ENCODE assay signal across 8 mouse cellular contexts in genomic region chr7:60243746-60244145, GRCm38 (mm10).
DNase-seq lines count a peak whose midpoint lies in the region; ATAC-seq and TF ChIP-seq lines count a peak whose summit lies in the region.
"Not testable (repeated sequence)": the region's sequence is repeated elsewhere in the genome, so short reads cannot be mapped to it uniquely, and the experiment has no call there.

No protein-coding gene starts in this region.

- not testable (repeated sequence) for H3K27ac ChIP-seq in forebrain, embryonic 14.5 days (ENCODE audit: low read depth, low read length); liver, adult 2 months (replicated peaks; ENCODE audit: insufficient read depth, low read depth, low read length); stomach, embryonic 16.5 days (ENCODE audit: low read length)
- peak overlapping the region; percentile 74 for H3K27ac ChIP-seq in midbrain, embryonic 15.5 days

- not testable (repeated sequence) for H3K4me1 ChIP-seq in forebrain, embryonic 14.5 days (ENCODE audit: control insufficient read depth, insufficient read depth, low read length); liver, adult 2 months (ENCODE audit: control insufficient read depth, insufficient read depth, low read length); midbrain, embryonic 15.5 days; stomach, embryonic 16.5 days (ENCODE audit: control insufficient read depth, insufficient read depth, low read length)

- intact Hi-C loops in heart, postnatal 36 days (cut with DNase I): not testable (repeated sequence)

- H3K79me2 ChIP-seq in liver, adult 2 months (ENCODE audit: control insufficient read depth, insufficient read depth, low read length): not testable (repeated sequence)

- WGBS in forebrain, embryonic 14.5 days: 48% methylated on average over 11 of the region's 11 CpGs
- 24% methylated on average over 11 of the region's 11 CpGs for WGBS in liver, adult 2 months
- WGBS in midbrain, embryonic 15.5 days: 33% methylated on average over 11 of the region's 11 CpGs
- 36% methylated on average over 11 of the region's 11 CpGs for WGBS in stomach, embryonic 16.5 days

- not testable (repeated sequence) for TF ChIP-seq POLR2A in liver, adult 2 months (IDR thresholded peaks at IDR 0.05; ENCODE audit: extremely low read depth, insufficient read depth, low read length)

- H3K4me2 ChIP-seq in forebrain, embryonic 14.5 days (ENCODE audit: low read length): peak overlapping the region; percentile 36
- H3K4me2 ChIP-seq in midbrain, embryonic 15.5 days: peak overlapping the region; percentile 40
- peak overlapping the region; percentile 39 for H3K4me2 ChIP-seq in stomach, embryonic 16.5 days (ENCODE audit: low read depth, low read length)

- peak overlapping the region; percentile 43; the same call in 1 of the 2 replicates for H3K9ac ChIP-seq in forebrain, embryonic 14.5 days (ENCODE audit: low read length)
- H3K9ac ChIP-seq in liver, adult 2 months (ENCODE audit: low read depth, low read length); midbrain, embryonic 15.5 days; stomach, embryonic 16.5 days (ENCODE audit: low read length): not testable (repeated sequence)

- peak; percentile 2 for DNase-seq in R1 (ENCODE audit: low read depth, low spot score)
- DNase-seq in cerebellum, adult 9-11 months: peak; percentile 53
- peak; percentile 75 for DNase-seq in forebrain, embryonic 14.5 days (ENCODE audit: low spot score)
- DNase-seq in heart, postnatal 36 days: peak; percentile 11 to 23
- DNase-seq in kidney, postnatal 14 days: peak; percentile 46
- peak; percentile 79 for DNase-seq in liver, adult 2 months (ENCODE audit: extremely low read depth, low read depth, low spot score)

- not testable (repeated sequence) for H3K36me3 ChIP-seq in forebrain, embryonic 14.5 days (ENCODE audit: control insufficient read depth, insufficient read depth, low read length); liver, adult 2 months (ENCODE audit: control insufficient read depth, insufficient read depth, low read length); midbrain, embryonic 15.5 days (replicated peaks); stomach, embryonic 16.5 days (ENCODE audit: control insufficient read depth, insufficient read depth, low read length)

- H3K27me3 ChIP-seq in forebrain, embryonic 14.5 days (replicated peaks; ENCODE audit: control insufficient read depth, insufficient read depth, low read length); liver, adult 2 months (ENCODE audit: control insufficient read depth, insufficient read depth, low read length); midbrain, embryonic 15.5 days (replicated peaks); stomach, embryonic 16.5 days (ENCODE audit: control insufficient read depth, insufficient read depth, low read length): not testable (repeated sequence)

- ATAC-seq in forebrain, embryonic 14.5 days: peak; percentile 88
- ATAC-seq in midbrain, embryonic 15.5 days (replicated peaks): peak; percentile 90
- ATAC-seq in stomach, embryonic 16.5 days (ENCODE audit: insufficient read depth, low FRiP score): peak; percentile 78; the same call in 1 of the 2 replicates

- peak overlapping the region; percentile 31 for H3K4me3 ChIP-seq in forebrain, embryonic 14.5 days (ENCODE audit: low read depth, low read length)
- H3K4me3 ChIP-seq in liver, adult 2 months (ENCODE audit: insufficient read depth, low read depth, low read length): peak overlapping the region; percentile 23; the same call in 1 of the 2 replicates
- peak overlapping the region; percentile 42 for H3K4me3 ChIP-seq in midbrain, embryonic 15.5 days
- H3K4me3 ChIP-seq in stomach, embryonic 16.5 days (replicated peaks; ENCODE audit: low read length): peak overlapping the region; percentile 45

- H3K9me3 ChIP-seq in forebrain, embryonic 14.5 days (replicated peaks; ENCODE audit: control insufficient read depth, low read length); midbrain, embryonic 15.5 days; stomach, embryonic 16.5 days (replicated peaks; ENCODE audit: control insufficient read depth, low read length): not testable (repeated sequence)

- TF ChIP-seq CTCF in liver, adult 2 months (IDR thresholded peaks at IDR 0.05; ENCODE audit: low read depth, low read length): not testable (repeated sequence)

Comparison
In these comparisons a context has a peak if more than half of its experiments do, and no peak if none do; other contexts are left out.
1. DNase-seq: peak in every context shown above with its lines; median percentile 79 in liver, adult 2 months; 75 in forebrain, embryonic 14.5 days; 53 in cerebellum, adult 9-11 months; 46 in kidney, postnatal 14 days; 17 in heart, postnatal 36 days; 2 in R1.